Mouse (Mus musculus) MEL (cell line): ENCODE data around the gene Id3. TPM values are rescaled to one million over a fixed set of nuclear protein-coding genes. Genes with fewer than 3 reads are reported as not detected.

Source experiments
- DNase-seq: peaks from one replicate; pipeline ENCODE4 v3.0.0; 2011; ENCODE audit warnings: low read depth, low spot score
- H3K27ac ChIP-seq: 2 replicates; pipeline ENCODE4 v1.5.1; 2012; ENCODE audit warnings: low read depth, mild to moderate bottlenecking, control low read depth, low read length, moderate library complexity; ENCODE audit not compliant: control insufficient read depth
- H3K27me3 ChIP-seq, 2 experiments: fragments of 150-350 bp in 1 of 2; sonication (generic) in 1 of 2; 2 replicates each; pipeline ENCODE4 v1.6.1; 2012; ENCODE audit warnings: low read length in 2 of 2, mild to moderate bottlenecking in 2 of 2, improper control_type of control experiment in 1 of 2, moderate library complexity in 1 of 2; ENCODE audit not compliant: insufficient read depth in 2 of 2, control insufficient read depth in 1 of 2
- H3K36me3 ChIP-seq, 2 experiments: 2 replicates each; pipeline ENCODE4 v1.6.1; 2012 to 2014; ENCODE audit warnings: low read length in 2 of 2, improper control_type of control experiment in 1 of 2, inconsistent platforms in 1 of 2, mild to moderate bottlenecking in 1 of 2; ENCODE audit not compliant: insufficient read depth in 2 of 2, control insufficient read depth in 1 of 2
- H3K4me1 ChIP-seq, 2 experiments: fragments of 150-350 bp in 1 of 2; sonication (generic) in 1 of 2; 2 replicates each; pipeline ENCODE4 v1.6.1; 2012; ENCODE audit warnings: low read length in 2 of 2, improper control_type of control experiment in 1 of 2, mild to moderate bottlenecking in 1 of 2; ENCODE audit not compliant: insufficient read depth in 2 of 2, control insufficient read depth in 1 of 2
- H3K4me3 ChIP-seq, 2 experiments: fragments of 150-350 bp in 1 of 2; sonication (generic) in 1 of 2; 2 replicates each; pipeline ENCODE4 v1.5.1; 2012; ENCODE audit warnings: low read depth in 2 of 2, low read length in 2 of 2, mild to moderate bottlenecking in 2 of 2, moderate library complexity in 2 of 2, control low read depth in 1 of 2, improper control_type of control experiment in 1 of 2; ENCODE audit not compliant: control insufficient read depth in 1 of 2, insufficient read depth in 1 of 2
- H3K79me2 ChIP-seq: 2 replicates; pipeline ENCODE4 v1.6.1; 2012; ENCODE audit warnings: mild to moderate bottlenecking, low read length, moderate library complexity; ENCODE audit not compliant: control insufficient read depth, poor library complexity, insufficient read depth
- H3K9ac ChIP-seq: 2 replicates; pipeline ENCODE4 v1.6.1; 2012; ENCODE audit warnings: low read depth, mild to moderate bottlenecking, control low read depth, low read length, moderate library complexity; ENCODE audit not compliant: control insufficient read depth, poor library complexity, severe bottlenecking
- H3K9me3 ChIP-seq: fragments of 150-350 bp; sonication (generic); replicated peaks from 2 replicates; pipeline ENCODE4 v1.6.1; 2012; ENCODE audit warnings: mild to moderate bottlenecking, low read length, improper control_type of control experiment, moderate library complexity; ENCODE audit not compliant: insufficient read depth
- BHLHE40 ChIP-seq: IDR thresholded peaks from 2 replicates; pipeline ENCODE4 v1.6.1; 2012; ENCODE audit warnings: low read depth, mild to moderate bottlenecking, inconsistent platforms, low read length, improper control_type of control experiment, borderline replicate concordance
- CHD2 ChIP-seq: IDR thresholded peaks from 2 replicates; pipeline ENCODE4 v1.6.1; 2011; ENCODE audit warnings: low read length, improper control_type of control experiment
- CTCF ChIP-seq, 3 experiments: IDR thresholded peaks in 2 of 3; conservative IDR thresholded peaks in 1 of 3; 2 replicates each; pipeline ENCODE4 v1.5.1; 2011 to 2012; ENCODE audit warnings: low read length in 3 of 3, low read depth in 2 of 3, mild to moderate bottlenecking in 2 of 3, improper control_type of control experiment in 1 of 3, inconsistent platforms in 1 of 3, mixed read lengths in 1 of 3, moderate library complexity in 1 of 3; ENCODE audit not compliant: control insufficient read depth in 1 of 3, insufficient read depth in 1 of 3, poor library complexity in 1 of 3, severe bottlenecking in 1 of 3
- E2F4 ChIP-seq: IDR thresholded peaks from 2 replicates; pipeline ENCODE4 v1.6.1; 2011; ENCODE audit warnings: low read depth, low read length, improper control_type of control experiment, borderline replicate concordance
- ELF1 ChIP-seq: IDR thresholded peaks from 2 replicates; pipeline ENCODE4 v1.6.1; 2014; ENCODE audit warnings: low read depth, mild to moderate bottlenecking, inconsistent platforms, low read length, improper control_type of control experiment, moderate library complexity
- ETS1 ChIP-seq: IDR thresholded peaks from 2 replicates; pipeline ENCODE4 v1.6.1; 2012; ENCODE audit warnings: low read depth, mild to moderate bottlenecking, inconsistent platforms, low read length, improper control_type of control experiment, moderate library complexity
- GABPA ChIP-seq: IDR thresholded peaks from 2 replicates; pipeline ENCODE4 v1.6.1; 2012; ENCODE audit warnings: low read depth, mild to moderate bottlenecking, inconsistent platforms, low read length, improper control_type of control experiment, moderate library complexity
- GATA1 ChIP-seq: IDR thresholded peaks from 2 replicates; pipeline ENCODE4 v1.6.1; 2011; ENCODE audit warnings: low read depth, low read length, improper control_type of control experiment
- JUND ChIP-seq: IDR thresholded peaks from 2 replicates; pipeline ENCODE4 v1.6.1; 2011; ENCODE audit warnings: low read depth, mild to moderate bottlenecking, improper control_type of control experiment, low read length
- MYB ChIP-seq: IDR thresholded peaks from 2 replicates; pipeline ENCODE4 v1.6.1; 2011; ENCODE audit warnings: mild to moderate bottlenecking, low read depth, low read length, improper control_type of control experiment
- NRF1 ChIP-seq: IDR thresholded peaks from 2 replicates; pipeline ENCODE4 v1.6.1; 2014; ENCODE audit warnings: low read depth, mild to moderate bottlenecking, inconsistent platforms, low read length, improper control_type of control experiment, moderate library complexity; ENCODE audit not compliant: poor library complexity, insufficient read depth, severe bottlenecking
- POLR2AphosphoS2 ChIP-seq: IDR thresholded peaks from 2 replicates; pipeline ENCODE4 v1.6.1; 2011; ENCODE audit warnings: low read length, improper control_type of control experiment
- RAD21 ChIP-seq: IDR thresholded peaks from 2 replicates; pipeline ENCODE4 v1.6.1; 2011; ENCODE audit warnings: mild to moderate bottlenecking, low read depth, low read length, improper control_type of control experiment
- RCOR1 ChIP-seq: IDR thresholded peaks from 2 replicates; pipeline ENCODE4 v1.6.1; 2012; ENCODE audit warnings: low read depth, mild to moderate bottlenecking, inconsistent platforms, low read length, improper control_type of control experiment
- SIN3A ChIP-seq: IDR thresholded peaks from 2 replicates; pipeline ENCODE4 v1.6.1; 2012; ENCODE audit warnings: low read length, improper control_type of control experiment, inconsistent platforms
- TBP ChIP-seq: IDR thresholded peaks from 2 replicates; pipeline ENCODE4 v1.8.0; 2011; ENCODE audit warnings: low read depth, low read length, improper control_type of control experiment
- TCF12 ChIP-seq: IDR thresholded peaks from 2 replicates; pipeline ENCODE4 v1.6.1; 2014; ENCODE audit warnings: low read depth, mild to moderate bottlenecking, inconsistent platforms, low read length, improper control_type of control experiment, moderate library complexity
- UBTF ChIP-seq: IDR thresholded peaks from 2 replicates; pipeline ENCODE4 v1.6.1; 2012; ENCODE audit warnings: low read depth, mild to moderate bottlenecking, inconsistent platforms, low read length, improper control_type of control experiment, moderate library complexity, borderline replicate concordance; ENCODE audit not compliant: insufficient read depth
- USF2 ChIP-seq, 2 experiments: IDR thresholded peaks; 2 replicates each; pipeline ENCODE4 v1.6.1; 2011 to 2012; ENCODE audit warnings: improper control_type of control experiment in 2 of 2, low read length in 2 of 2, borderline replicate concordance in 1 of 2, inconsistent platforms in 1 of 2, low read depth in 1 of 2, mild to moderate bottlenecking in 1 of 2; ENCODE audit not compliant: insufficient read depth in 1 of 2
- ZC3H11A ChIP-seq: IDR thresholded peaks from 2 replicates; pipeline ENCODE4 v1.6.1; 2012; ENCODE audit warnings: low read depth, mild to moderate bottlenecking, inconsistent platforms, low read length, improper control_type of control experiment
- ZKSCAN1 ChIP-seq: IDR thresholded peaks from 2 replicates; pipeline ENCODE4 v1.6.1; 2012; ENCODE audit warnings: low read depth, mild to moderate bottlenecking, inconsistent platforms, low read length, improper control_type of control experiment, moderate library complexity
- ZNF384 ChIP-seq: IDR thresholded peaks from 2 replicates; pipeline ENCODE4 v1.6.1; 2012; ENCODE audit warnings: low read depth, mild to moderate bottlenecking, inconsistent platforms, low read length, improper control_type of control experiment
- polyA plus RNA-seq, 2 experiments: library from polyadenylated mRNA; stranded (reverse) in 1 of 2; unstranded in 1 of 2; fragments of >175 nt in 1 of 2; fragments of >200 nt in 1 of 2; gene quantifications; 2 replicates each; pipeline versions ENCODE4 v1.2.1 to v1.2.4; 2012; ENCODE audit warnings: low replicate concordance in 2 of 2, low read depth in 1 of 2; ENCODE audit not compliant: insufficient read length in 2 of 2, insufficient read depth in 1 of 2, missing spikeins in 1 of 2
- total RNA-seq: library from RNA; depleted of rRNA; stranded (reverse); fragments of 300-350 nt; gene quantifications from 2 replicates; pipeline ENCODE4 v1.2.3, GENCODE M21; 2012

Id3 gene
- total and polyA plus RNA-seq, 3 experiments: 0.17 to 0.27 TPM; not detected in 1

- Histone ChIP-seq H3K4me3 (no peak overlapping the region), H3K27ac (no peak overlapping the region), H3K9me3 (no peaks in the 10 kb centered on the region), H3K27me3 (no peaks in the 10 kb centered on the region), H3K36me3 (peaks cover 0 to 54% of the 10 kb centered on the region in 2 experiments; a peak in 2 of 4 replicates), H3K79me2 (peaks cover 42% of the 10 kb centered on the region), H3K4me1 (peaks cover 18 to 67% of the 10 kb centered on the region in 2 experiments), H3K9ac (no peak overlapping the region)
- TF ChIP-seq MYB: no peak
- no peak for TF ChIP-seq TCF12
- no peak for TF ChIP-seq ETS1
- no peak for TF ChIP-seq ZNF384
- no peak for TF ChIP-seq GABPA
- no peak for DNase-seq
Measured at GRCm38 (mm10) chr4:136176022-136176552, 32.8 kb downstream of the Id3 start.

DNA sequence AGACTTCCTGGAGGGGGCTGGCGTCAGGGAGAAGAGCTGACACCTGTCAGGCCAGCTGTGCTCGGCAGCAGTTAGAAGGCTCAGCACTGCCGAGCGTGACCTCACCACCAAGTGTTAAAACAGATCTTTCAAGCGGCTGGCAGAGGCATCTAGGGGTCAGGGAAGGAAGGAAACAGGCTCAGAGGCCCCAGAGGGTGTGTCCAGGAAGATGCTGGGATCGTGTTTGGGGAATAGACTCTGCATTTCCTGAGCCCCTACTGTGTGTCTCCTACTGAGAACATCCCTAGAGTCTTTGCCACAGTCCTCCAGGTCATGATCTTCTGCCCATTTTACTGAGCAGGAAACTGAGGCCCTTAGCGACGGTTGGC, 33.9 kb downstream of the Id3 start:
- Histone ChIP-seq H3K79me2 (peaks cover 41% of the 10 kb centered on the region), H3K4me3 (peak overlapping the region in 1 of 2 experiments; percentile 6; a peak in 1 of 4 replicates), H3K27ac (peak overlapping the region; percentile 94), H3K4me1 (peaks cover 18 to 63% of the 10 kb centered on the region in 2 experiments), H3K9ac (peak overlapping the region; percentile 50), H3K9me3 (no peaks in the 10 kb centered on the region), H3K27me3 (no peaks in the 10 kb centered on the region), H3K36me3 (peaks cover 0 to 54% of the 10 kb centered on the region in 2 experiments; a peak in 2 of 4 replicates)
- DNase-seq: peak; percentile 26
- TF ChIP-seq TCF12 (peak; percentile 37; the same call in 1 of the 2 replicates), ZKSCAN1 (peak; percentile 89), NRF1 (no peak)

- H3K27ac ChIP-seq: peak overlapping the region; percentile 94
- peak; percentile 90 for DNase-seq
- H3K36me3 ChIP-seq: peaks cover 0 to 54% of the 10 kb centered on the region in 2 experiments; a peak in 2 of 4 replicates
- no peaks in the 10 kb centered on the region for H3K9me3 ChIP-seq
- H3K79me2 ChIP-seq: peaks cover 35% of the 10 kb centered on the region
- no peaks in the 10 kb centered on the region for H3K27me3 ChIP-seq
- peaks cover 18 to 63% of the 10 kb centered on the region in 2 experiments for H3K4me1 ChIP-seq
- peak overlapping the region; percentile 71 for H3K9ac ChIP-seq
- peak overlapping the region in 1 of 2 experiments; percentile 11; a peak in 1 of 4 replicates for H3K4me3 ChIP-seq
- TF ChIP-seq BHLHE40 (0 out of 2 replicates have a peak, but pooled peaks have one; percentile 11), SIN3A (peak; percentile 83), GABPA (peak; percentile 42; the same call in 1 of the 2 replicates), GATA1 (peak; percentile 88), E2F4 (0 out of 2 replicates have a peak, but pooled peaks have one; percentile 41), ELF1 (0 out of 2 replicates have a peak, but pooled peaks have one; percentile 16), CHD2 (no peak), JUND (no peak), RAD21 (no peak), RCOR1 (peak; percentile 73), ETS1 (peak; percentile 99), POLR2AphosphoS2 (no peak), ZKSCAN1 (0 out of 2 replicates have a peak, but pooled peaks have one; percentile 32), TBP (no peak), CTCF (IDR thresholded peaks at IDR 0.05 in 2 of 3, conservative IDR thresholded peaks at IDR 0.05 in 1 of 3; ENCODE audit: control insufficient read depth in 1 of 3, insufficient read depth in 1 of 3, low read depth in 2 of 3, low read length in 3 of 3, poor library complexity in 1 of 3, severe bottlenecking in 1 of 3) (no peak), UBTF (no peak), USF2 (IDR thresholded peaks at IDR 0.05; ENCODE audit: borderline replicate concordance in 1 of 2, insufficient read depth in 1 of 2, low read depth in 1 of 2, low read length in 2 of 2) (no peak), ZC3H11A (no peak), ZNF384 (peak; percentile 53; the same call in 1 of the 2 replicates)
Measured at GRCm38 (mm10) chr4:136177612-136178474, 34.5 kb downstream of the Id3 start.
